Mouse (Mus musculus): ENCODE measurements around the gene Vwa7. TPM values are rescaled to one million over a fixed set of nuclear protein-coding genes. Genes with fewer than 3 reads are reported as not detected.
A peak's percentile ranks its signal among the peaks of the same experiment; 100 is the strongest.
"Not testable (repeated sequence)": the region's sequence is repeated elsewhere in the genome, so short reads cannot be mapped to it uniquely, and the experiment has no call there.

Gene Vwa7
- polyA plus RNA-seq, 3 experiments from 2014 or later, result 0.10 to 0.28 TPM; not detected in 1

- peak; percentile 73 for ATAC-seq
Measured at GRCm38 (mm10) chr17:35000717-35001451, 15.5 kb upstream of the Vwa7 start, which contains the start of gene Vars. Gene Vars, plus strand, starts transcription at chr17:35000987.

- ATAC-seq, result no peak
Measured at GRCm38 (mm10) chr17:35001452-35002152, 14.8 kb upstream of the Vwa7 start.

GRCm38 (mm10) chr17:35002153-35002865 is 14.1 kb upstream of the Vwa7 start:
- ATAC-seq, result peak; percentile 12

- no peak for ATAC-seq
Measured at GRCm38 (mm10) chr17:35003022-35003838, 13.1 kb upstream of the Vwa7 start.

- ATAC-seq, result no peak
Measured at GRCm38 (mm10) chr17:35004075-35004717, 12.2 kb upstream of the Vwa7 start.

DNA sequence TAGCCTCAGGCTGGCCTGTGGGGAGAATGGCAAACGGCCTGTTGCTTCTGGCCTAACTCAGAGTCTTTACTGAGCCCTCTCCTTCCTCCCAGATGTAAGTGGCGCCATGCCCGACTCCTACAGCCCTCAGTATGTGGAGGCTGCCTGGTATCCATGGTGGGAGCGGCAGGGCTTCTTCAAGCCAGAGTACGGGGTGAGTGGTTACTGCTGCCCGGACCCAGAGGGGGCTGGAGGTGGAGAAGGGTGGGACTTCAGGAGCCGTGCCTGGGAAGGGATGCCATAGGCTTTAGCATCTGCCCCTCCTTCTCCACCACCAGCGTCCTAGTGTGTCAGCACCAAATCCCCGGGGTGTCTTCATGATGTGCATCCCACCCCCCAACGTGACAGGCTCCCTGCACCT is 11.2 kb upstream of the Vwa7 start:
- ATAC-seq, result no peak

- not testable (repeated sequence) for ATAC-seq
Measured at GRCm38 (mm10) chr17:35005902-35006301, 10.5 kb upstream of the Vwa7 start.

- no peak for ATAC-seq
Measured at GRCm38 (mm10) chr17:35007387-35007991, 8.9 kb upstream of the Vwa7 start.

DNA sequence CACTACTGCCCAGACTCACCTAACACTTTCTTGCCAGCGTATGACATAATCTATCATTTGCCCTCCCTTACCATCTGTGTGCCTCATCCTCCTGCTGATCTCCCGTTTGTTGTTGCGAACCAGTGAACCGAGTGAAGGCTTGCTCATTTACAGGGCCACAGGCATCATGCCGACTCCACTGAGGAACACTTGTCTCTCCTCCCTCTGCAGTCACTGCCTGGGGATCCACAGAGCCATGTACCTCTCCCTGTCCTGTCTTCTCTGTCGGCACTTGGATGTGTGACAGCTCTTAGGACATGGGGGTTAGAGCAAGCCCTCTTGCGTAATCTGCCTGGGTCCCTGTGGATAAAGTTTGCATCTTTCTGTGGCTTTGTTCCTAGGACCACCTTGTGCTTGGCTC is 6.8 kb upstream of the Vwa7 start:
- no peak for ATAC-seq

GRCm38 (mm10) chr17:35011440-35011839 is 4.9 kb upstream of the Vwa7 start:
- no peak for ATAC-seq

GRCm38 (mm10) chr17:35012430-35012829 is 3.9 kb upstream of the Vwa7 start:
- ATAC-seq, result no peak

GRCm38 (mm10) chr17:35013221-35013620 is 3.2 kb upstream of the Vwa7 start:
- no peak for ATAC-seq

DNA sequence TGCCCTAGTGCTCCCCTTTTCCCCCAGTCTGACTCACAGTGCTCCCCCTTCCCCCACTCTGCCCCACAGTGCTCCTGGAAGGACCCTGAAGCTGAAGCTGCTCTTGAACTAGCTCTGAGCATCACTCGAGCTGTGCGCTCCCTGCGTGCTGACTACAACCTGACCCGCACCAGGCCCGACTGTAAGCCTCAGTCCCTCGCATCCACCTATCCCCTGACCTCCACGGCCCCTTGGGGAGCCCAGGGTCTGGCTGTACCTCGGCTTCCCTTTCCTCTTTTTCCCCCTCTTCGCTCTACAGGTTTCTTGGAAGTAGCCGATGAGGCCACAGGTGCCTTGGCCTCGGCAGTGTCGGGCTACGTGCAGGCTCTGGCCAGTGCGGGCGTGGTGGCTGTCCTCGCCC is 1.1 kb upstream of the Vwa7 start:
- no peak for ATAC-seq

DNA sequence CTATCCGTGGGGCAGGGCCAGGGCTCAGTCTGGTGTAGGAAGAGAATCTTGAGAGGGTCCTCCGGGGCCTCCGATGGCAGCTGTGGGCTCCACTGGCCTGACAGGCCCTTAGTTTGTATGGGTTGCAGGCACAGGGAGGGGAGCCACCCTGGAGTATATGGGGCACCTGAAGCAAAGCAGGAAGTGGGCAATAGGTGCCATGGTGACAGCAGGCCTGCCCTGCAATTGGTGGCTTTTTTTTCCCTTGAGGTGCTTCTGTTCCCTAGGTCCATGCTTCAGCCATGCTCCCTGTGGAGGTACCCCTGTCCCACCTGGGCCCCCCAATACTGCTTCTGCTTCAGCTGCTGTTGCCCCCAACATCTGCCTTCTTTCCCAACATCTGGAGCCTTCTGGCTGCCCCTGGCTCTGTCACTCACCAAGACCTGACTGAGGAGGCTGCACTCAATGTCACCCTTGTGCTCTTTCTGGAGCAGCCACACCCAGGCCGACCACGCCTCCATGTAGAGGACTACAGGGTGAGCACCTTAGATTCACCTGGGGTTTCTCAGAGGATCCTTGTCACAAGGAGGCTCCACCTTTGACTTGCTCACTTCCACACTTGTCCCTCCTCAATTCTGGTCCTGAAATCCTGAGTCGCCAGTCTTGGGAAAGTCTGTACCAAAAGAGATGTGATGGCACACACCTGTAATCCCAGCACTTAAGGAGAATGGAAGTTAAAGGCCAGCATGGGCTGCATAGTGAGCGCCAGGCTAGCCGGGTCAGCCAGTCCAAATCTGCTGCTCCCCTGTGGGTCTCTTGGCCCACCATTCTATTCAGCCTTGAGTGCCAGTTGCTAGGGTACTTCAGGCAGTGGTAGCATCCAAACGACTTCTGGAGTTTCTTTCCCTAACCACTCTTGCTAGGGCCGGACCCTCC is 669 bp downstream of the Vwa7 start:
- peak; percentile 50 for ATAC-seq

DNA sequence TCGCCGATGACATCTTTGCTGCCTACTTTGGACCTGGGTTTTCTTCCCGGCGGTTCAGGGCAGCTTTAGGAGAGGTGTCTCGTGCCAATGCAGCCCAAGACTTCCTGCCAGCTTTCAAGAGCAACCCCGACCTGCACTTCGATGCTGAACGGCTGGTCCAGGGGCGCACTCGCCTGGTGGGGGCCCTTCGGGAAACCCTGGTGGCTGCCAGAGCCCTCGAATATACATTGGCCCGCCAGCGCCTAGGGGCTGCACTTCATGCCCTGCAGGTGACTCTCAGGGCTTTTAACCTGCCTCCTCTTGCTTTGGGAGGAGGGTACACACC is 1.3 kb downstream of the Vwa7 start:
- ATAC-seq, result no peak

GRCm38 (mm10) chr17:35018171-35018570 is 1.8 kb downstream of the Vwa7 start:
- no peak for ATAC-seq

DNA sequence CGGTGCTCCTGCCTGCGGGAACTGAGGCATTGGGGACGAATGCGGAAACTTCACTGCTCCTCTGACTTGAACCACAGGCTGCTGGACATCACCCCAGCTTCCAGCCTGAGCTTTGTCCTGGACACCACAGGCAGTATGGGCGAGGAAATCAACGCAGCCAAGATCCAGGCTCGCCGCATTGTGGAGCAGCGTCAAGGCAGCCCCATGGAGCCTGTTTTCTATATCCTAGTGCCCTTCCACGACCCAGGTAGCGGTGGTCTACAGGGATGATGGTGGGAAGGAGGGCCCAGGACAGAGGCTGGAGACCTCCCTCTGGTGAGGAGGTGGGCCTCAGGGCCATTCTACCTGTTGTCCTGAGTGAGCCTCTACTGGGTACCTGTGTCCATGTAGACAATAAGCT is 3.5 kb downstream of the Vwa7 start:
- ATAC-seq, result no peak

DNA sequence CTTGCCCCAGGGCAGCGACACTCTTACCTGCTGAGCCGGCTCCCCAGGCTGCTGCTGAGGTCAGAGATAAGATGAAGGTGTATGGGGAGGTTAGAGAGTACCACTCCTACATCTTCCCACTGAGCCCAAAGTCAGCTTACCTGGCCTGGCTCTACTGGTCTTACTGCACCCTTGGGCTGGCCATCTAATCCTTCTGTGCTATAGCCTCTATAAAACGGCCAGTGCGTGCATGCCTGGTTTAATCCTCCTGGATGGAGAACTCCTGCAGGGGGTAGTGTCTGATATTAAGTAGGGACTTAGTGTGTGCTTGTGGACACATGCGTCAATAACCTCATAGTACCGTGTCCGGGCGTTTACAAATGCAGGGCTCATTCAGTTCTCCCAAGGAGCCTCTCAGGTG is 4.2 kb downstream of the Vwa7 start:
- ATAC-seq, result no peak

DNA sequence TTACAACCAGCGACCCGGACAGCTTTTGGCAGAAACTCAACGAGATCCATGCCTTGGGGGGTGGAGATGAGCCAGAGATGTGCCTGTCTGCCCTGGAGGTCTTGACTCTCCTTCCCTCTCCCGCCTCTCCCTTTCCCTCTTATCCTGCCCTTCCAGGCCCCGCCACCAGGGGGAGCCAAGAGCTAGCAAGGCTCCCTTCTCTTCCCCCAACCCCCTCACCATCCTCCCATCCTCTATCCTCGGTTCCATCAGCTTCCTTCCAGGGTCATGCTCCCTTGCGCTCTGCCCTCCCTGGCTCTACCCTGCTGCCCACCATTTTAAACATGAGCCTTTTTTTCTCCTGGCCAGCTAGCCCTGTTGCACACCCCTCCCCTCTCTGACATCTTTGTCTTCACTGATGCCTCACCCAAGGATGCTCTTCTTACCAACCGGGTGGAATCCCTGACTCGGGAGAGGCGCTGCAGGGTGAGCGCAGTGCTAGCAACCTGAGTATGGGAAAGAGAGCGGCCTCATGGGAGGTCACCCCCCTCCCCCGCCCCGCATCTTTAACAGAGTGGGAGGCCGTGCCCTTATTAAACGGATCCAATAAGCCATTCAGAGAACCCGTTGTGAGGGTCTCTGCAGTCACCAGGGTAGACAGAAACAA is 4.9 kb downstream of the Vwa7 start:
- peak; percentile 65 for ATAC-seq

DNA sequence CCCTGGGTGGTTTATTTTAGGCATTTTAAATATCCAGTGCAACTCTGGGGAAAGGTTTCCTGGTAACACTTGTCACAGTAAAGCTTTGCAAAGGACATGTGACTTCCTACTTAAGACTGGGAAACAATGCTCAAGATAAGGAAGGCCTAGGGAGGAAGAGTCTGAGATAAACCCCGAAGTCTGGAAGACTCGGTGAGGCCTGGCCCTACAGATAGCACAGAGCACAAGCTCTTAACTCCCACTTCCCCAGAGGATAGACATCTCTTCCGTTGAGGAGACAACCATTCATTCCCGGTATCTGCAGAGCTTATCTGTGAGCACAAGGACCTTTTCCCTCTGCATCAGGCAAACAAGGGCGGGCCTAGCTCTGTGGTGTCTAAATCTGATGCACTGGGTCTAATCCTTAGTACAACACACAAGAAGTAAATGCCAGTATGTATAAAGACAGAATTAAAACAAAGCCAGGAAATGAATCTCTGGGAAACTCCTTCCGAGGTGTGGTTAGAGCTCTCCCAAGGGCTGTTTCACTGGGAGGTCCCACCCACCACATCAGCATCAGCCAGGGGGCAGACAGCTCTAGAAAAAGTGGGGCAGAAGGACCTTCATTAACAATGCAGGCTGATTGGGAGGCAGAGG is 5.6 kb downstream of the Vwa7 start:
- ATAC-seq, result no peak
